Comparison of ENCODE assay signal across 25 mouse cellular contexts in the genomic region with DNA sequence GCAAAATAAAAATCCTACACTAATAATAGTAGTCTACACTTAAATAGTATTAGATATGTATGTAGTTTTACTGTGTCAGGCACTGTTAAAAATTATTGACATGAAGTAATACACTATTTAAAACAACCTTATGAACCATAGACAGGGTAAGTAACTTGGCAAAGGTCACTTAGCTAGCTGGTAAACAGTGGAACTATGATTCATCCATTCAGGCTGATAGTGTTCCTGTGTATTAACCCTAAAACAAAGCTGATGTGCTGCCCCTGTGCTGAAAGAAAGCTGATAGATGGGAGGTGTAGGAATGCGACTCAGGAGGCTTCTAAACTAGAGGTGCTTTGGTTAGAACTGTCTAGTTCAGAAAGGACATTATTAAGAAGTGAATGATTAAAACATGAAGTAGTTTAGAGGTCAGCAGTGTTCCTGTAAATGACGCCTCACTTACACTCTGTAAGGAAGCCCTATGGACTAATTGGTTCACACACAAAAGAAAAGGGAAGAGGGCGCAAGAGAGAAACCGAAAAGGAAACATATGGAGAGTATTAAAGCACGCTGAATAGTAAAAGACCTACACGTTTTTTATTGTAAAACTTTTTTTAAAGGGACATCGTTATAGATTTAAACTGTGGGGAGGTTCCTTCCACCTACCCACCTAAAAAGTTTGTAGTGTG. TPM values are rescaled to one million over a fixed set of nuclear protein-coding genes. Genes with fewer than 3 reads are reported as not detected.
DNase-seq lines count a peak whose midpoint lies in the region; ATAC-seq and TF ChIP-seq lines count a peak whose summit lies in the region.
"Had no signal": no experiment of that assay in that cellular context is flagged by ENCODE, and none has a peak within 500 bp of the region (broad histone marks: within the 10 kb centered on the region; RNA-seq: fewer than 3 reads in every experiment).

No protein-coding gene starts in this region.

- no peaks in the 10 kb centered on the region for H3K4me1 ChIP-seq in liver, postnatal 0 days (ENCODE audit: insufficient read depth)
- H3K4me1 ChIP-seq in stomach, postnatal 0 days (replicated peaks; ENCODE audit: control insufficient read depth, insufficient read depth): no peaks in the 10 kb centered on the region
- H3K4me1 ChIP-seq: forebrain, embryonic 10.5 days; forebrain, embryonic 13.5 days had no signal

- no peaks in the 10 kb centered on the region for H3K36me3 ChIP-seq in liver, postnatal 0 days (replicated peaks; ENCODE audit: insufficient read depth, low read length)
- no peaks in the 10 kb centered on the region for H3K36me3 ChIP-seq in stomach, postnatal 0 days (ENCODE audit: control insufficient read depth, insufficient read depth, low read length)

- intact Hi-C loops in left cerebral cortex, postnatal 25 days (cut with DNase I): no loop called here

- no peak overlapping the region for H3K27ac ChIP-seq in liver, postnatal 0 days (ENCODE audit: low read depth)
- H3K27ac ChIP-seq in stomach, postnatal 0 days (replicated peaks): no peak overlapping the region
- H3K27ac ChIP-seq: forebrain, embryonic 10.5 days; forebrain, embryonic 13.5 days; hindbrain, embryonic 14.5 days; hindbrain, postnatal 0 days had no signal

- H3K9ac ChIP-seq in liver, postnatal 0 days (replicated peaks): no peak overlapping the region
- no peak overlapping the region for H3K9ac ChIP-seq in stomach, postnatal 0 days (ENCODE audit: low read length)
- H3K9ac ChIP-seq: forebrain, embryonic 13.5 days; hindbrain, embryonic 14.5 days had no signal

- no peak for DNase-seq in liver, postnatal 0 days
- no peak for DNase-seq in liver
- no peak for DNase-seq in stomach, postnatal 0 days (ENCODE audit: low spot score)
- no peak for DNase-seq in lung, postnatal 25 days (ENCODE audit: low spot score)
- DNase-seq in left cerebral cortex, postnatal 25 days (ENCODE audit: low spot score in 2 of 2): no peak
- DNase-seq in left cerebral cortex, adult 9 months (ENCODE audit: low spot score in 2 of 2): no peak
- DNase-seq: adrenal gland, adult 8-10 months; adrenal gland, postnatal 25 days; cerebellum, adult 11 months; cerebellum, adult 2 months; cerebellum, adult 9-11 months; cerebellum, postnatal 36 days; gastrocnemius, postnatal 10 days; gastrocnemius, postnatal 36 days; heart, adult 11 months; heart, postnatal 36 days had no signal

- no peak for TF ChIP-seq CTCF in liver, postnatal 0 days (IDR thresholded peaks at IDR 0.05; ENCODE audit: low read depth)
- no peak for TF ChIP-seq CTCF in stomach, postnatal 0 days (IDR thresholded peaks at IDR 0.05; ENCODE audit: low read depth)

- H3K27me3 ChIP-seq in liver, postnatal 0 days (ENCODE audit: insufficient read depth, low read length): no peaks in the 10 kb centered on the region
- no peaks in the 10 kb centered on the region for H3K27me3 ChIP-seq in stomach, postnatal 0 days (ENCODE audit: control insufficient read depth, insufficient read depth, low read length)
- H3K27me3 ChIP-seq: forebrain, embryonic 13.5 days had no signal

- TF ChIP-seq EP300 in liver, postnatal 0 days (IDR thresholded peaks at IDR 0.05; ENCODE audit: low read depth): no peak
- no peak for TF ChIP-seq EP300 in stomach, postnatal 0 days (optimal IDR thresholded peaks at IDR 0.05)

- no peak overlapping the region for H3K4me3 ChIP-seq in liver, postnatal 0 days (ENCODE audit: low read depth, low read length)
- no peak overlapping the region for H3K4me3 ChIP-seq in stomach, postnatal 0 days (ENCODE audit: low read depth, low read length)
- H3K4me3 ChIP-seq: forebrain, embryonic 10.5 days; forebrain, embryonic 13.5 days had no signal

- ATAC-seq in liver, postnatal 0 days: peak; percentile 61; the same call in 1 of the 2 replicates
- ATAC-seq in common myeloid progenitor, adult 5-6 weeks (replicated peaks; ENCODE audit: low read depth, poor library complexity, severe bottlenecking): peak; percentile 65; the same call in 1 of the 2 replicates
- ATAC-seq in megakaryocyte progenitor cell, adult 5-6 weeks (replicated peaks; ENCODE audit: poor library complexity): peak; percentile 80
- peak; percentile 82 for ATAC-seq in stomach, postnatal 0 days (ENCODE audit: low FRiP score, low TSS enrichment)
- ATAC-seq: forebrain, embryonic 13.5 days; forebrain, embryonic 16.5 days; hindbrain, postnatal 0 days; inflammation-experienced regulatory T-cells, adult 6 months had no signal

- no peak overlapping the region for H3K4me2 ChIP-seq in liver, postnatal 0 days (ENCODE audit: low read depth, low read length)
- H3K4me2 ChIP-seq in stomach, postnatal 0 days (replicated peaks; ENCODE audit: low read depth): no peak overlapping the region
- H3K4me2 ChIP-seq: forebrain, embryonic 13.5 days; heart, embryonic 11.5 days; hindbrain, embryonic 14.5 days had no signal

- no peaks in the 10 kb centered on the region for H3K9me3 ChIP-seq in liver, postnatal 0 days (ENCODE audit: low read length)
- H3K9me3 ChIP-seq in stomach, postnatal 0 days (ENCODE audit: control insufficient read depth, low read length): no peaks in the 10 kb centered on the region
- H3K9me3 ChIP-seq: forebrain, embryonic 10.5 days; forebrain, embryonic 13.5 days had no signal

- 56% methylated on average over 7 of the region's 7 CpGs for WGBS in liver, postnatal 0 days (ENCODE audit: insufficient replicate concordance)
- WGBS in stomach, postnatal 0 days: 66% methylated on average over 7 of the region's 7 CpGs

RNA-seq across cellular contexts. Expression of gene Rp2, which starts 15.2 kb away (rescaled TPM):
- polyA plus RNA-seq in liver, postnatal 0 days (2015; fragmentation: Nextera tagmentation; extraction: Ambion mirVana): 4.6 and 6.7 TPM in 2 replicates
- 28.2 and 29.0 TPM in 2 replicates for total RNA-seq in common myeloid progenitor, adult 5-6 weeks (2017)
- total RNA-seq in megakaryocyte progenitor cell, adult 5-6 weeks (2015): 43.8 and 48.7 TPM in 2 replicates
- 36.5 and 47.4 TPM in 2 replicates for total RNA-seq in megakaryocyte progenitor cell, adult 5-6 weeks (2017)
- polyA plus RNA-seq in stomach, postnatal 0 days (2015; fragmentation: Nextera tagmentation; extraction: Ambion mirVana): 10.2 and 10.4 TPM in 2 replicates
- total RNA-seq in left cerebral cortex, postnatal 25 days (2021): 10 to 100 TPM; 15.1 to 15.9 TPM

RNA-seq across cellular contexts. Expression of gene Jade3, which starts 46.0 kb away (rescaled TPM):
- polyA plus RNA-seq in liver, postnatal 0 days (2015; fragmentation: Nextera tagmentation; extraction: Ambion mirVana): 2.0 TPM in 2 replicates
- total RNA-seq in common myeloid progenitor, adult 5-6 weeks (2017): 15.5 and 18.5 TPM in 2 replicates
- total RNA-seq in megakaryocyte progenitor cell, adult 5-6 weeks (2015): 13.4 and 15.8 TPM in 2 replicates
- 12.2 and 13.6 TPM in 2 replicates for total RNA-seq in megakaryocyte progenitor cell, adult 5-6 weeks (2017)
- polyA plus RNA-seq in stomach, postnatal 0 days (2015; fragmentation: Nextera tagmentation; extraction: Ambion mirVana): 3.2 and 3.4 TPM in 2 replicates
- 1 to 10 TPM; 7.0 to 8.3 TPM for total RNA-seq in left cerebral cortex, postnatal 25 days (2021)
